Mouse (Mus musculus) ES-Bruce4 (cell line): ENCODE measurements around the gene Kif21b.
A peak's percentile ranks its signal among the peaks of the same experiment; 100 is the strongest.

Experiments
- CTCF ChIP-seq: IDR thresholded peaks from one replicate; pipeline ENCODE4 v1.8.1; 2011; ENCODE audit warnings: low read depth, low read length
- EP300 ChIP-seq: IDR thresholded peaks from 2 replicates; pipeline ENCODE4 v1.6.1; 2011; ENCODE audit warnings: low read depth, low read length; ENCODE audit not compliant: insufficient read depth
- POLR2A ChIP-seq: IDR thresholded peaks from one replicate; pipeline ENCODE4 v1.8.1; 2011; ENCODE audit warnings: low read length; ENCODE audit not compliant: insufficient read depth

- no peak for TF ChIP-seq POLR2A
- TF ChIP-seq CTCF, result no peak
- peak; percentile 70 for TF ChIP-seq EP300
These were observed 89.1 kb downstream of the Kif21b start for GRCm38 (mm10) chr1:136220037-136220871.
